Mouse (Mus musculus) gastrocnemius, postnatal 10 days (tissue): ENCODE measurements around the gene Nlrp4b. TPM values are rescaled to one million over a fixed set of nuclear protein-coding genes. Genes with fewer than 3 reads are reported as not detected.
"Not testable (repeated sequence)": the region's sequence is repeated elsewhere in the genome, so short reads cannot be mapped to it uniquely, and the experiment has no call there.

Experiments
- DNase-seq: peaks from one replicate; pipeline ENCODE4 v3.0.0; 2021; ENCODE audit warnings: mixed read lengths
- long read RNA-seq, 2 experiments: library from polyadenylated mRNA; stranded (forward); transcript quantifications; one replicate each; pipeline ENCODE4 v2.0.0; 2021
- total RNA-seq, 2 experiments: library from RNA; stranded (reverse); gene quantifications; 2 replicates each; pipeline ENCODE4 v1.2.3; 2021

Nlrp4b gene
- not detected for total RNA-seq
- long read RNA-seq, experiment 1: 0 reads
- long read RNA-seq, experiment 2: 0 reads

DNA sequence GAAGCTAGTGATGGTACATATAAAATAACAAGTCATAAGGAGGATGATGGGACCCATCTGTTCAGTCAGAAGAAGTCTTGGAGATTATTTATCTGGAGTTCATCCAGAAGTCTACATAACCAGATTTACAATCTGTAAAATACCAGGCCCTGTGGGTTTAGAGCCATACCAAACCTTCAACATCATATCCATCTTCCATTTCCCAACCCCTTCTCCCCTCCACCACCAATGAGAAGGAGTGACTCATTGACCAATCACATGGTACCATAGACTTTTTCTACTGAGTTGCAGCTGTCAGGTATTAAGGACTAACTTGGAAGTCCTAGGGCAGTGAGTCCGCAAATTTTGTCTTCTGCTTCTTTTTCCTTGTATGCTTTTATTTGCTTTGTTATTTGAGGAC, at the start of gene Nlrp4b:
TSS of gene Nlrp4b (plus strand) at position 301 of the 400 bp plus-strand sequence.
- no peak for DNase-seq

GRCm38 (mm10) chr7:10754264-10754663, 66.7 kb downstream of the Nlrp4b start, which contains the start of gene Vmn1r71:
Gene Vmn1r71 (minus strand): TSS chr7:10754364.
- DNase-seq: no peak

DNA sequence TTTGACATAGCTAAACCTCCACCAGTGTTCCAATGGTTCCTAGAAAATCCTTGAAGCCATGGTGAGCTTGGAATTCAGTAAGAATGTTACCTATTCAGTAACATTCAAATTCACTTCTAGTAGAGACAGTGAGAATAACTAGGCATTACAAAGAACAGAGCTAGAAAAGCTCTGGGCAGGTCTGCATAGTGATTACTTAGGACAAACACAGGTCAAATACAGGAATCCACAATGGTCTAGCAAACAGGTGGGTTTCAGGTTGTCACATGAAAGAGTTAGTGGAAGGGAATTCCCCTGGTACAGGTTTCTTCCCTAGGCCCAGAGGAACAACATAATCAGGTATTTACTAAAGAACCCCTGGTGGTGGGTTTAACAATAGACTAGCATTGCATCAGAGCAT, 70.0 kb downstream of the Nlrp4b start:
- DNase-seq: not testable (repeated sequence)

Other genes starting within 250 kb of the Nlrp4b start
- not detected for gene Vmn1r67, start 244.5 kb upstream of the Nlrp4b start, total RNA-seq
- gene Zik1, start 192.4 kb upstream of the Nlrp4b start, total RNA-seq: 1 to 10 TPM; 2.5 TPM
- gene Vmn1r68, start 129.3 kb upstream of the Nlrp4b start, total RNA-seq: not detected
- not detected for gene Vmn1r69, start 74.1 kb upstream of the Nlrp4b start, total RNA-seq
- gene Vmn1r70, start 56.3 kb upstream of the Nlrp4b start, total RNA-seq: not detected
- gene Vmn1r71, start 66.6 kb downstream of the Nlrp4b start, total RNA-seq: not detected
- not detected for gene Zscan4b, start 217.3 kb downstream of the Nlrp4b start, total RNA-seq